Mouse (Mus musculus): ENCODE measurements around the gene Inpp4b. TPM values are rescaled to one million over a fixed set of nuclear protein-coding genes. Genes with fewer than 3 reads are reported as not detected.

Inpp4b gene
- total and polyA plus RNA-seq, 2 experiments from 2014 or later = 18.9 to 60.9 TPM

- Histone ChIP-seq H3K9me3 (replicated peaks; ENCODE audit: control insufficient read depth, low read length) (no peaks in the 10 kb centered on the region), H3K4me3 (ENCODE audit: low read depth, low read length) (no peak overlapping the region), H3K4me1 (ENCODE audit: control insufficient read depth, insufficient read depth) (no peaks in the 10 kb centered on the region), H3K27me3 (ENCODE audit: control insufficient read depth, insufficient read depth, low read length) (no peaks in the 10 kb centered on the region), H3K36me3 (replicated peaks; ENCODE audit: control insufficient read depth, insufficient read depth, low read length) (no peaks in the 10 kb centered on the region), H3K4me2 (ENCODE audit: low read depth, low read length) (no peak overlapping the region), H3K27ac (ENCODE audit: low read depth) (no peak overlapping the region), H3K9ac (replicated peaks; ENCODE audit: low read depth, low read length) (no peak overlapping the region)
- no peak for ATAC-seq (ENCODE audit: insufficient read depth, low read depth)
- no peak for DNase-seq (ENCODE audit: low spot score)
- WGBS = 66% methylated on average over 5 of the region's 5 CpGs
- no peak for TF ChIP-seq CTCF (IDR thresholded peaks at IDR 0.05; ENCODE audit: low read depth)
- TF ChIP-seq EP300 (IDR thresholded peaks at IDR 0.05; ENCODE audit: low read depth) = no peak
Measured at GRCm38 (mm10) chr8:81370607-81371006, 28.3 kb downstream of the Inpp4b start.

GRCm38 (mm10) chr8:81371844-81372243 lies 29.5 kb downstream of the Inpp4b start:
- Histone ChIP-seq H3K36me3 (replicated peaks; ENCODE audit: control insufficient read depth, insufficient read depth, low read length) (no peaks in the 10 kb centered on the region), H3K27me3 (ENCODE audit: control insufficient read depth, insufficient read depth, low read length) (no peaks in the 10 kb centered on the region), H3K9ac (replicated peaks; ENCODE audit: low read depth, low read length) (no peak overlapping the region), H3K4me2 (ENCODE audit: low read depth, low read length) (no peak overlapping the region), H3K4me1 (ENCODE audit: control insufficient read depth, insufficient read depth) (no peaks in the 10 kb centered on the region), H3K27ac (ENCODE audit: low read depth) (no peak overlapping the region), H3K9me3 (replicated peaks; ENCODE audit: control insufficient read depth, low read length) (no peaks in the 10 kb centered on the region), H3K4me3 (ENCODE audit: low read depth, low read length) (no peak overlapping the region)
- 68% methylated on average over 4 of the region's 4 CpGs for WGBS
- no peak for ATAC-seq (ENCODE audit: insufficient read depth, low read depth)
- no peak for DNase-seq (ENCODE audit: low spot score)
- TF ChIP-seq CTCF (IDR thresholded peaks at IDR 0.05; ENCODE audit: low read depth) (no peak), EP300 (IDR thresholded peaks at IDR 0.05; ENCODE audit: low read depth) (no peak)

GRCm38 (mm10) chr8:81374877-81375475 lies 32.6 kb downstream of the Inpp4b start:
- DNase-seq (ENCODE audit: low spot score) (no peak), ATAC-seq (ENCODE audit: insufficient read depth, low read depth) (no peak)
- H3K9ac ChIP-seq (replicated peaks; ENCODE audit: low read depth, low read length) = no peak overlapping the region
- no peaks in the 10 kb centered on the region for H3K9me3 ChIP-seq (replicated peaks; ENCODE audit: control insufficient read depth, low read length)
- H3K36me3 ChIP-seq (replicated peaks; ENCODE audit: control insufficient read depth, insufficient read depth, low read length) = no peaks in the 10 kb centered on the region
- H3K4me1 ChIP-seq (ENCODE audit: control insufficient read depth, insufficient read depth) = no peaks in the 10 kb centered on the region
- H3K4me3 ChIP-seq (ENCODE audit: low read depth, low read length) = no peak overlapping the region
- no peak overlapping the region for H3K27ac ChIP-seq (ENCODE audit: low read depth)
- no peak overlapping the region for H3K4me2 ChIP-seq (ENCODE audit: low read depth, low read length)
- 79% methylated on average over 4 of the region's 4 CpGs for WGBS
- TF ChIP-seq EP300 (IDR thresholded peaks at IDR 0.05; ENCODE audit: low read depth) (no peak), CTCF (IDR thresholded peaks at IDR 0.05; ENCODE audit: low read depth) (no peak)
- no peaks in the 10 kb centered on the region for H3K27me3 ChIP-seq (ENCODE audit: control insufficient read depth, insufficient read depth, low read length)

GRCm38 (mm10) chr8:81388953-81389352 lies 46.6 kb downstream of the Inpp4b start:
- DNase-seq (ENCODE audit: low spot score) = no peak
- no peaks in the 10 kb centered on the region for H3K9me3 ChIP-seq (replicated peaks; ENCODE audit: control insufficient read depth, low read length)
- no peak overlapping the region for H3K4me3 ChIP-seq (ENCODE audit: low read depth, low read length)
- TF ChIP-seq CTCF (IDR thresholded peaks at IDR 0.05; ENCODE audit: low read depth) (no peak), EP300 (IDR thresholded peaks at IDR 0.05; ENCODE audit: low read depth) (no peak)
- H3K27me3 ChIP-seq (ENCODE audit: control insufficient read depth, insufficient read depth, low read length) = no peaks in the 10 kb centered on the region
- ATAC-seq (ENCODE audit: insufficient read depth, low read depth) = no peak
- no peak overlapping the region for H3K27ac ChIP-seq (ENCODE audit: low read depth)
- H3K9ac ChIP-seq (replicated peaks; ENCODE audit: low read depth, low read length) = no peak overlapping the region
- no peaks in the 10 kb centered on the region for H3K4me1 ChIP-seq (ENCODE audit: control insufficient read depth, insufficient read depth)
- no peak overlapping the region for H3K4me2 ChIP-seq (ENCODE audit: low read depth, low read length)
- 90% methylated on average over 6 of the region's 6 CpGs for WGBS
- H3K36me3 ChIP-seq (replicated peaks; ENCODE audit: control insufficient read depth, insufficient read depth, low read length) = no peaks in the 10 kb centered on the region

GRCm38 (mm10) chr8:81399071-81399470 lies 56.7 kb downstream of the Inpp4b start:
- ATAC-seq (ENCODE audit: insufficient read depth, low read depth) = no peak
- Histone ChIP-seq H3K4me3 (ENCODE audit: low read depth, low read length) (no peak overlapping the region), H3K27me3 (ENCODE audit: control insufficient read depth, insufficient read depth, low read length) (no peaks in the 10 kb centered on the region), H3K4me1 (ENCODE audit: control insufficient read depth, insufficient read depth) (no peaks in the 10 kb centered on the region), H3K9ac (replicated peaks; ENCODE audit: low read depth, low read length) (no peak overlapping the region), H3K36me3 (replicated peaks; ENCODE audit: control insufficient read depth, insufficient read depth, low read length) (no peaks in the 10 kb centered on the region), H3K27ac (ENCODE audit: low read depth) (no peak overlapping the region), H3K4me2 (ENCODE audit: low read depth, low read length) (no peak overlapping the region), H3K9me3 (replicated peaks; ENCODE audit: control insufficient read depth, low read length) (no peaks in the 10 kb centered on the region)
- TF ChIP-seq CTCF (IDR thresholded peaks at IDR 0.05; ENCODE audit: low read depth) (no peak), EP300 (IDR thresholded peaks at IDR 0.05; ENCODE audit: low read depth) (no peak)
- DNase-seq (ENCODE audit: low spot score) = no peak

DNA sequence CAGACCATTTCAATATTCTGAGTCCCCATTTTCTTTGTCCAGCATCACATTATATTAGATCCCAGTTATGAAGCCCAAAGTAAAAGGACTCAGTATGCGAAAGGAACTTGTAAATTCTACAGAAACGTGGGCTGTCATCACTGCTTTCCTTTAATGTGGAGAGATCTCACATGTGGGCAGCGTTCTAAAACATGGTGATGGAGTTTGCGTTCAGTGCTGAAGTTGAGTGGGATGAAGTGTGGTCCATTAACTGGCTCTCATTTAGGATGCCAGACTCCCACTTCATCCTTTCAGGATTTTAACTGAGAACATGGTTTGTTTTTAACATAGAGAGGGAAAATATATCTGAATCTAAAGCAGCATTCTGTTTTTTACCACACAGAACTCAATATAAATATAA lies 57.1 kb downstream of the Inpp4b start:
- Histone ChIP-seq H3K27ac (ENCODE audit: low read depth) (no peak overlapping the region), H3K9me3 (replicated peaks; ENCODE audit: control insufficient read depth, low read length) (no peaks in the 10 kb centered on the region), H3K4me3 (ENCODE audit: low read depth, low read length) (no peak overlapping the region), H3K27me3 (ENCODE audit: control insufficient read depth, insufficient read depth, low read length) (no peaks in the 10 kb centered on the region), H3K9ac (replicated peaks; ENCODE audit: low read depth, low read length) (no peak overlapping the region), H3K4me1 (ENCODE audit: control insufficient read depth, insufficient read depth) (no peaks in the 10 kb centered on the region), H3K36me3 (replicated peaks; ENCODE audit: control insufficient read depth, insufficient read depth, low read length) (no peaks in the 10 kb centered on the region), H3K4me2 (ENCODE audit: low read depth, low read length) (no peak overlapping the region)
- WGBS = 71% methylated on average over 4 of the region's 4 CpGs
- ATAC-seq (ENCODE audit: insufficient read depth, low read depth) = no peak
- no peak for DNase-seq (ENCODE audit: low spot score)
- TF ChIP-seq EP300 (IDR thresholded peaks at IDR 0.05; ENCODE audit: low read depth) = no peak
- no peak for TF ChIP-seq CTCF (IDR thresholded peaks at IDR 0.05; ENCODE audit: low read depth)
